Mouse (Mus musculus): ENCODE measurements around the gene Rap1gds1.

The Rap1gds1 gene

DNA sequence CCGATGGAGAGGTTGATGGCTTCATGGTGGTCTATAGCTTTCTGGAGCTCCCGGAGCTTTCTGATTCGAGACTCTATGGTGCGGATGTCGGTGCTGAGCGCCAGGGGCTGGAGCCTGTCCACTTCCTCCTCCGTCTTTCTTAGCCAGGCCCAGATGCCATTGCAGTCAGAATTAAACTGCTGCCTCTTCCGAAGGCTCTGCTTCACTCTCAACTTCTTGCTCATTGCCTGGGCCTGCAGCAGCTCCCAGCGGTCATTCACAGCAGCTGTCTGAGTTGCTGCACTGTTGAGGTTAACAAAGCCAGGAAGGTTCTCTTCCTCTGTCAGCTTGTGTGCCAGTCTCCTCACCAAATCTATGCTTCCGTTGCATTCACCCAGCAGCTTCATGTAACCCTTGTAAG, 137.8 kb downstream of the Rap1gds1 start:
- no peak for DNase-seq

DNA sequence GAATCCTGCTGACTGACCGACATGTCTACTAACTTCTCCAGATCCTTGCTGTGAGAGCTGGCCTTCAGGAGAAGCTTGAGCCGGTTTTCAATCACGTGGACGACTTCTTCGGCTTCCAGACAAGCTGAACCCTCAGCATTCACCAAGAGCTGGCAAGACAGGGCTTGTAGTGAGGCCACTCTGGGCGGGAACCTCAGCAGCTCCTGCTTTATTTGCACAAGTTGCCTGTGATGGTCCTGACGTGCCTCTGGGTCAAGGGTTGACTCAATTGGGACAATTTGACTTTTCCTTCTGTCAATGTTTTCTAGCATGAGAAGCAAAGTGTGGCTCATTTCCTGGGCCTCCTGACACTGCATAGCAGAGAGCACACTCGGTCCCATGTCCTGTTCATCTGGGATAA, 138.2 kb downstream of the Rap1gds1 start:
- no peak for DNase-seq

DNA sequence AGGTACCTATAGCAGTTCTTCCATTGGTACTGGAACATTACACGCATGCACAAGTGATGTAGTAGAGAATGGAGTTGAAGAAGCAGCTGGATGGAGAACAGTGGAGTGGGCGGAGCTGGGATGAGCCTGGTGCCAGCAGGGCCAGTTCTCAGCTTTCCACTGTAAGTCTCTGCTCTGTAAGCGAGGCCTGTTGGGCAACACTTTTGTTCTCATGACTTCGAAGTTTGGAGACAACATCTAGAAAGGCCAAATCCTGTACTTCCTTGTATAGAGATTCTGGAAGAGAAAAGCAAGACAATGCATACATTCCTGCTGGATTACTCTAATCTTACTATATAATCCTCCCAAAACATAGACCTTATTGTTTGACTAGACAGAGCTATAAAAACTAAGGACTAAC, 147.6 kb downstream of the Rap1gds1 start:
- no peak for DNase-seq

DNA sequence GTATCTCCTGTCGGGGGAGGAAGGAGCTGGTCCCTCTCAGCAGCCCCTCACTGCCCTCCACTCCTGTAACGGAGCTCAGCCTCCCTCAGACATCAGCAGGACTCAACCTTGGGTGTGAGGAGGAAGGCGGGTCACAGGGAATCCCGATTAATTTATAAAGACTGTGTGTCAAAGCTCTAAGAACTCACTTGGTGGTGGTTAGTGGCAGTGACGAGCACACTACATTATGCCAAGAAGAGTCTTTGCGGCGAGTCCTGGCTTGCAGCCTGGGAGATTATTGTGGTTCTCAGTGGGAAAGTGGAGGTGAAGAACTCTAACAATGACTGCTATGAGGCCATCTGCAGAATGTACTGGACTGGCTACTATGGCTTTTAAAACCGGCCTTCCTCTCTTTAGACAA, 148.8 kb downstream of the Rap1gds1 start:
- no peak for DNase-seq

DNA sequence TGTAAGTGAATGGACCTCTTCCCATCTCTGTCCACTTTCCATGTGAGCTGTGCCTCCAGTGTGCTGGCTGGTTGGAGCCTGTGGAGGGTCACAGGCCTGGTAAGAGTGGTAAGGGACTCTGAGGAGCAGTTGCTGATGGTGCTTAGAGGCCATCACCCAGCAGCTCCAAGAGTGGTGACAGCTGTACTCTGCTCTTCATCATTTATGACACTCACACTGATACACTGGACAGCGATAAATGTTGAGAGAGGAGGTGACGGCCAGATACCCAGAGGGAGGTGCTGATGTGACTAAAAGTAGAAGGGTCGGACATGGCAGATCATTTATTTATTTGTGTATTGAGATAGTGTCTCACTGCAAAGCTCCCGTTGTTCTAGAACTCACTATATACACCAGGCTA, 156.8 kb downstream of the Rap1gds1 start:
- no peak for DNase-seq

DNA sequence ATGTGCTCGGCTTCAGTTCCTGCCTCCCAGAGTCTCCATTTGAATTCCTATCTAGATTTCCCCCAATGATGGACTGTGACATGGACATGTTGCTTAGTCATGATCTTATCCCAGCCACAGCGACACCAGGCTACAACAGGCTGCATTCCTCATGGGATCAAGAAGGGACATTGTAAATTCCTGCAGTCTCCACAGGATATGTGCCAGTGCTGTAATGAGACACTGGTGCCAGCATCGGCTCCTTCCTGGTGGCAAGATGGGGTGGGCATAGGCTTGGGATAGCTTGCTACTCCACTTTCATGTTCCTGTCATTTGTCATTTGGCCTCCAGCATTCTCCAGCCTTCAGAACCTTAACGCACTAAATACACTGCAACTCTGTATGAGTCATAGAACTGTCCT, 158.0 kb downstream of the Rap1gds1 start:
- DNase-seq = no peak

DNA sequence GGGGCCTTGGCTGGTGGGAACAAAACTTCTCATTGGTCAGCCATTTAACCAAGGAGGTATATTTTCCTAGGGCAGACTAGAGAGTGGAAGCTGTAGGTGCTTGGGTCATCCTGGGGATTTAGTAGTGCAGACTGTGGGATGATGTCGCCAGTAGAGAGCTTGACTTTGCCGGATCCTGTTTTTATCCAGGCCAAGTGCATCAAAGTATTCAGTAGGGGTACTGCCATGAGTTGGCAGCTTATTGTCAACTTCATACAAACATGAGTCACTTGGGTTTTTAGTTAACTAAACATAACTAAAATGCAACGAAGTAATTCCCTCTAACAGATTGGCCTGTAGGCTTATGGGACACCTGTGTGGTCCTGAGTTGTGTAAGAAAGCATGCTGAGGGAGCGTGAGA, 158.4 kb downstream of the Rap1gds1 start:
- DNase-seq = no peak

DNA sequence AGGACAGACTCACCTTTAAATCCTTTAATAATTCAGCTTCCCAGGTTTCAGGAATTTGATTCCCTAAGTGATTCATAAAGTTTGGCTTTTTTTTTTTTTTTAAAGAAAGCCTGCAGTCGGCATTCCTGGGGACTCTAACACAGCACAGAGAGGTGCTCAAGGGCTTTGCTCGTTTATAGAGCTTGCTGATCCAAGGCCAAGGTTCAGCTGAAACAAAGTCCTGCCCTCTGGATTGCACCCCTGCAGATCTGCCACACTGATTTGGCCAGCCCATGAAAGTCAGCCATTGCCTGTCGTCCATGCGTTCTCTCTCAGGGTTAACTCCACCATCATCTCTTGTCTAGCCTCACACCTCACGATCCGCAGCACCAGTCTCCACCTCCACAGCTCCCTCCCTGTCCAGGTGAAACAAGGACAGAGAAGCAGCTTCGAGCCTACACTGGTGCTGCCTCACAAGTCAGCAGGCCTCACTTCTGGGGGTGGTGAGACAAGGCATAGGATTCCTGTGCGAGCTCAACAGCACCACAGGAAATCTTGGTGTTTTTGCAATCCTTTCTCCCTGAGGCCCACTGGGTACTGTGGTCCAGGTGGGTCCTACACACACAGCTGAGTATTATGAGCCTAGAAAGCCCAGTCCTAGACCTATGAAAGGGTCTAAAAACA, 160.2 kb downstream of the Rap1gds1 start:
- no peak for DNase-seq

DNA sequence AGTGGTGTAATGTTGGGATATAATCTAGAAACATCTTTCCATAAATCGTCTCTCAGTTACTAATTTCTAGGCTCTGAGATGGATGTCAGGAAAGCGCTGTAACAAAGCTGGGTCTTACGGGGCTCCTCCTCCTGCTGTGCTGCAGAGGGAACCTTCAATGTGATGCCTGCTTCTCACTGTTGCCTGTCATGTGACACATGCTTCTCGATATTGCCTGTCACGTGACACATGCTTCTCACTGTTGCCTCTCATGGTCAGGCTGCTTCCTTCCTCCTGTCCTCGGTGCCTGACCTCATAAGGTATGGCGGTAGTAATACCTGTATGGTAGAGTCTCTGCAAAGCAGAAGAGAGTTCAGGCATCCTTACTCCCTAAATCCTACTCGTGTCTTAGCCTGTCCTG, 162.5 kb downstream of the Rap1gds1 start:
- no peak for DNase-seq

DNA sequence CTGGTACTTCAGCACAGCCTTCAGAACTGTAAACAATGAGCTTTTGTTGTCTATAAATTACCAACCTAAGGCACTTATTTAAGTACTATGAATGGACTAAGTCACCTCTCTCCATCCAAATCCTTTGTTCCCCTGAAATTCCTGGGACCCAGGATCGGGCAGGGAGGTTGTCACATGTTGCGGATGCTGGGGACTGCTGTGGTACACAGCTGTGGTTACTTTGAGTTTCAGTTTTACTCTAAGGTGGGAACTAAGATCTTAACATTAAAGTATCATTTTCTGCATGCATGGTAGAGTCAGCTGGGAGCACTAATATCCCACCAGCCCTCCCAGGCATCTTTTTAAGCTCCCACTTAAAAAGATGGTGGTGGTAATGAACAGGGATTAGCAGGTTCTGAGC, 165.7 kb downstream of the Rap1gds1 start:
- no peak for DNase-seq

DNA sequence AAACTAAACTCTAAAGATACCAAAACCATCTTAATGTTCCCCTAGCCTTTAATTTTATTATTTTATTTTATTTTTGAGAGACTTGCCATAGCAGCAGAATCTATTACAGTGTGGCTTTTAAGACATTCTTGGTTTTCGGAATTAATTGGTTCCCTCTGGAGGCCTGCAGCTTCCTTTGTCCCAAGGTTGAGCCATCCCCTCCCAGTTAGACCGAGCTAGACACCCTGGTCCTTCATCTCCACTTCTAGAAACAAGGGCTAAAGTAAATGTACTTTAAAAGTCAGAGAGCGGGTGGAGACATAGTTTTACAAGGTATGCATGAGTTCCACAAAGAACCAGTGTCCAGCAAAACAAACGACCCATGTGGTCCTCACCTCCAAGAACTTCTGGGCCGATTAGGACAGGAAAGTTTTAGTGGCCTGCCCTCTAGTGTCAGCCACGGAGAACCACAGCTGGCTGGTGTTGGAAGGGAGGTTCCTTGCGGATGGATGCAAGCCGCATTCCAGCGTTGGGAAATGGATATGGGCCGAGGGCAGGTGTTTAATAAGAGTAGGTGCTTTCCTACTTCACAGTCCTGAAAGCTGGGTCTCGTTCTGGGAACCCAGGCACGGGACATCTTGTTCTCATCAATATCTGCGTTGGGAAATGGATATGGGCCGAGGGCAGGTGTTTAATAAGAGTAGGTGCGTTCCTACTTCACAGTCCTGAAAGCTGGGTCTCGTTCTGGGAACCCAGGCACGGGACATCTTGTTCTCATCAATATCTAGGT, 168.7 kb downstream of the Rap1gds1 start:
- DNase-seq = peak; percentile 60

DNA sequence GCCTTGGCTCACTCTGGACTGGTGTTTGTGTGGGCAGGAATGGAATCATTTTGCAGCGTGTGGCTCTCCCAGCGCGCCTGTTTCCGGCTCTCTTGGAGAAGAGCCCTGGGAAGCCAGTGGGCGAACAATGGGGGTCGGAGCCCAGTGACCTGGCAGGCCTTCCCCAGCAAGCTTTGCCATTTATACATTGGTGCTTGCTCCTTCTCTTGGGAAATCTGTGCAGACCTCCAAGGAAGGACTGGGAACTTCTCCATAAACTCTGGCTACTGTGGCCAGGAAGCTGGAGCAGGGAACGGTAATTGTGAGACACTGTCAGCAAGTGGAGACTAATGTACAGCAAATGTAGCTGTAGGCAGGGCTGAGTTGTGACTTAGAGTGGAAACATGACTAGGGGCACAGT, 169.3 kb downstream of the Rap1gds1 start:
- no peak for DNase-seq

DNA sequence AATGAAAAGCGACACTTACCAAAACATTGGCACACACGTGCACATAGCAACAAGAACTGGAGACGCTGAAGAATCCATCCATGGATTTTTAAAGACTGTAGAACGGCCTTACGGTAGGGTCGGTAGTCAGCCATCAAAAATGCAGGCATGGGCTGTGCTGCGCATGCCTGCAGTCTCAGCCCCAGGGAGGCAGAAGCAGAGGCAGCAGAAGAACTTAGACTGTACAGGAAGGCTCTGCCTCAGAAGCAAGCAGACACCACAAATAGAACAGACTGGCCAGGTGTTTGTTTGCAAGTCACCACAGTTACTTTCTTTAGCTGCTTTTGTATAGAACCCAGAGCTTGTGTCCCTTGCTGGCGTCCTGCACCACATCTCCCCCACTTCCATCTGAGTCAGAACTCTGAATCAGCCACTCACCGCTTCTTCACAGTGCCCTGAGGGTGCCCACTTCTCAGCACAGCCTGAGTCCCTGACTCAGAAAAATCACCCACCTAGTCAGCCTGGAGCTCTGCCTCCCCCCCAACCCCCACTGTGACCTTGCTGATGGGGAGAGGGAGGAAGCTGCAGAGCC, 174.3 kb downstream of the Rap1gds1 start:
- no peak for DNase-seq

DNA sequence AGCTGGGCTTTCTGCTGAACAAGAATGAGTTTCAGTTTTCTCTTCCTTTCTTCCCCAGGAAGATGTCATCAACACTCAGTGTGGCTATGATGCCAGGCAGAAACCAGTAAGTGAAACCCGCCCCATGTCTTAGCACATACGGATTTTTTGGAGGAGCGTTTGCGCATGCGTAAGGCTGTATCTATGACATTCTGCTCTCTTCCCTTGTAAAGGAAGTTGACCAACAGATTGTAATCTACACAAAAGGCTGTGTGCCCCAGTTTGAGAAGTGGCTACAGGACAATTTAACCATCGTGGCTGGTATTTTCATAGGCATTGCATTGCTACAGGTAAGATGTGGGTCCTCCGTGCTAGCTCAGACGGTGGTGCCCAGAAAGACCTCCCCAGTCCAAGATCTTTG, 176.9 kb downstream of the Rap1gds1 start:
- no peak for DNase-seq

DNA sequence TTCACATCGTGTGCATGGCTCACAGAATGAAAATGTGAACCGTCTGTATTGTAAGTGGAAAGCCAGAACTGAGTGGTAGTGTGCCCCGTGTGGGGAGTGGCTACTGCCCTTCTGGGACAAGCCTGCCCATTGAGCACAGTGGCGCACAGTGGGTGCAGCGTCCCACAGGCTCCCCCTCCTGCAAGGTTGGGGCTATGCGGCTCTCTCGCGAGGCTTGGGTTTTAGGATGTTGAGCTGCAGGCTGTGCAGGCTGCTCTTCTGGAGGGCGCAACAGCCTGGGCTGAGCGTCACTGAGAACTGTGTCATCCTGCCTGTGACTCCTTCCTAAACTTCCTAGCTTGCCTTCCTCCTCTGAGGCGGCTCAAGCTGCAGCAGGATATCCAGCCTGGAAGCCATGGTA, 177.5 kb downstream of the Rap1gds1 start:
- DNase-seq = no peak

DNA sequence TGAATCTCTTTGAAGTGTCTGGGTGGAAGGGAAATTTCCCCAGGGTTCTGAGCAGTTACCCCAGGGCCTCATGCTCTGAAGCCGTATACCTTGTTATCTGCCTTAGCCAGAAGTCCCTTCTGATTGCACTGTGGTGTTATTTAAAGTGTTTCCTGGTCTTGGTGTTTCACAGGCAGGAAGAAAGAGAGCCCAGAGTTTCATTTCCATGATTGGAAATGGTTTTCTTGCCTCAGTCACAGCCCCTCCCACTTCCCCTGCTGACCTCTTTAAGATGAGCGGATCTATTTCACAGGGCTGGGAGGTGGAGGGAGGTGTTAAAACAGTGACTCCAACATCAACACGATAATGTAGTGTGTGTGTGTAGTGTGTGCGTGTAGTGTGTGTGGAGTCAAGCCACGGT, 181.5 kb downstream of the Rap1gds1 start:
- no peak for DNase-seq

DNA sequence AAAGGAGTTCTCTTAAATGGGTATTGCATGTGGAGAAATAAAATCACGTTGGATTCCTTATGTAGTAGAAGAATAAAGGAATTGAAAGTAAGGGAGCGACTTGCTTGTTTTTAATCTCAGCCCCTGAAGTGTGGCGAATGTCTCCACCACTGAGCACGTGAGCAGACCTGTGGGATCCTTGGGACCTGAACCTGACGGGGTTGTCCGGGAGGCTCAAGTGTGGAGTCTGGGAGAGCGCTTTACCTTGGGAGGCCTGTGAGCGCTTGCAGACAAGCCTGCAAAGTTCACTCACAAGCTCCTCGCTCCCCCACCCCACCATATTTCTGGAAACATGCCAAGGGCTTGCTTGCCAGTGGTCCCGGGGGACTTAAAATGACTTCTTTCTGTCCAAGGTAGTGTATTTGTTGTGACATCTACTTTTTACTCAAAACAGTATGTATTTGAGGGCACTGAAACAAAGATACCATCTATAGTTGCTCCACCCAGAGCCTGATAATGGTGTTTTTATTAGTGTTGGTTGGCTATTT, 185.2 kb downstream of the Rap1gds1 start:
- no peak for DNase-seq

DNA sequence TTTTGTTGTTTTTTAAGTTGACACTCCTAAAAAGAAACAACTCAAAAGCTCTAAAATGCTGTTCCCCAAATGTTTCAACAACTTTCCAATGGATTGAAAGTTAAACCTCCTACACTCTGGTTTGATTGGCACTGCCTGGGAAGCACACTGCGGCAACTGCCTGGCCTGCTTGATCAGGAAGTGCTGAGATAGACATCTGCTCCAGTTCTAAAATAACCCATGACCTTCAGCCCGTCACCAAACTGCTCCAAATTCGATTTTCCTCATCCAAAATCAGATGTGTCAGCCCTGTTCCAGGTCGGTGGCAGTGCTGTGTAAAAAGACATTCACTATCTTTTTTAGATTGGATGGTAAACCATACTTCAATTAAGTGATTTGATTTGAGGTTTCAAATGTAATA, 185.8 kb downstream of the Rap1gds1 start:
- no peak for DNase-seq

DNA sequence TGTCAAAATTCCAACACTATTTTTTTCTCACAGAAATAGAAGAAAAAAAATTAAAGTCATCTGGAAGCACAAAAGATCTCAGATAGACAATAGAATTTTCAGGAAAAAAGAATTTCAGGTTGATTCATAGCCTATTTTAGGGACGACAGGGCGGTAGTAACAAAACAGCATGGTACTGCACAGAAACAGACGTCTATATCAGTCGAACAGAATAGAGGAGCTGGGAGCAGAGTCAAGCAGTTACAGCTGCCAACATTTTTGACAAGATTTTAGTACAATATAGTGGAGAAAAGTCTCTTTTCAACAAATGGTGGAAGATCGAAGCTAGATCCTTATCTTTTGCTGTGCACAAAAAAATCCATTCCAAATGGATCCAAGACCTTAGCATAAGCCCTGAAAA, 188.9 kb downstream of the Rap1gds1 start:
- no peak for DNase-seq

DNA sequence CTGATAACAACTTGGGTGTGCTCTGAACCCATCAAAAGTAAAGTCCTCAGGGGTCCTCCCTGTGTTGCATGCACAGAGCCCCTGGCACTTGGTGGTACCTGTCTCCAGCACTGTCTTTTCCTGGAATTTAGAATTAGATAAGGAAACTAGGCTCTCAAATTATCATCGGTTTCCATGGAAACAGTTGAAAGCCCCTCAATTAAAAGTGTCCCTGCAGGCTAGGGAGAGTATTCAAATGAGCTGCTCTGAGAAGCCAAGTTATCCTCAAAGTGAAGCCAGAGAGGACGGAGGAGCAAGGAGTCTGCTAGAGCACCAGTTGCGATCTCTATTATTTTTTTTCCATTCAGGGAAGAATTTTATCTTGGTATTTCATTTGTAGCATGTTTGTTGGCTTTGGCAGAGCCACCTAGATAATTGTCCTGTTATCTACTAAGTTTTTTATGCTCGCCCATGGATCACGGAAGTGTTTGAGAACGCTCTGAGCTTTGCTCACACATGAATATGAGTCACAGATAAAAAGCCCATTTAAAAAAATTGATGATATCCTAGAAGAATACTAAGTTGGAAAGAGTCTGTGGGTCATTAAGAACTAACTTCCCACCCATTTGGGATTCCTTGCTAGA, 193.2 kb downstream of the Rap1gds1 start:
- DNase-seq = no peak

DNA sequence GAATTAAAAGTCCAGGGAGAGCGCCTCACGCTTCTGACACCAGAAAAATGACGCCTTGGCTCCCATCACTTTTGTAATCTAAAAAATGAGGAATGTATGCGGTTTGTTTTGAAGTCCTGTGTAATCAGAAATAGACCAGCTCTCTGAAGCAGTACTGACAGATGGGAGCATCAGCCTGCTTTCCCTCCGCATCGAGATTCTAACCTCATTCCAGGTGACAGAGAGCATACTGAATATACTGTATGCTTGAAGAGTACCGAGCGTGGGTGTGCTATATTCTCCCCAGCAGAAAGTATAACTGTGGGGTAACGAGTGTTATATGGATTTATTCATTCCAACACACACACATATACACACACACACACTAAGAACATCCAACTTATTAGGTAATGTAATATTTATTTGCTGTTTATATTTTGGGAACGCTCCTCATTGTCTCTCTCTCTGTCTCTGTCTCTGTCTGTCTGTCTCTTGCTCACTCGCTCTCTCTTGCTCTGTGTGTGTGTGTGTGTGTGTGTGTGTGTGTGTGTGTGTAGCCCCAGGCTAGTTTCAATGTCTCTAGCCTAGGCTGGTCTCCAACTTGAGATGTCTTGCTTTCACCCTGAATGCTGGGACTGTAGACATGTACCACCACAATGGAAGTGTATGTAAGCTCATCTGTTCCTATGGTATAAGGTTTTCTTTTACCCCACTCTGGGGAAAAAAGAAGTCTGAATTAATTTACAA, 193.8 kb downstream of the Rap1gds1 start:
- DNase-seq = no peak

DNA sequence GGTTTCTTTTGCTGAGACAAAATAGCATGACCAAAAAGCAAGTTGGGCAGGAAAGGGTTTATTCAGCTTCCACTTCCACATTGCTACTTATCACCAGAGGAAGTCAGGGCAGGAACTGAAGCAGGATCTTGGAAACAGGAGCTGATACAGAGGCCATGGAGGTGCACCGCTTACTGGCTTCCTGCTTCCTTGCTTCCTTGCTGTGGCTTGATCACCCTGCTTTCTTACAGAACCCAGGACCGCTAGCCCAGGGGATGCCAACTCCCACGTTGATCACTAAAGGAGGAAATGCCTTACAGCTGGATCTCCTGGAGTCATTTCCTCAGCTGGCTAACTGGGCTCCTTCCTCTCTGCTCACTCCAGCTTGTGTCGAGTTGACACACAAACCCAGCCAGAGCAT, 197.3 kb downstream of the Rap1gds1 start:
- no peak for DNase-seq

DNA sequence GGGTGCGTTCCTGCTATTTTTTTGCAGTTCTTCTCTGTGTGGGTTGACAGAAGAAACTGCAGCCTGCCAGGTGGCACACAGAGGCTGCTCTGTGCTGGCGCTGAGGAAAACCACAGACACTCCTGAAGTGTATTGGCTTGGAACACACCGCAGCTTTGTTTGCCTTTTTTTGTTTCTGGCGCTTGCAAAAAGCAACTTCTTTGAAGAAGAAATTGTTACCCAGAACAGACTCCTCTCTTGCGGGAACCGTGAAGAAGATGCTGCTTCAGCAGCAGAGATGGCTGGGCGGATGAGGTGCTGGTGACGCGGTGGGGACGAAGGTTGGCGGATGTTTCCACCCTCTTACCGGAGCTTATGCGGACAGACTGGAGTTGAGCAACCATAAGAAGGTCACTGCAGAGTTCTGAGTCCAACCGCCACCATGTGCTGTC, 198.1 kb downstream of the Rap1gds1 start:
- DNase-seq = no peak
